Mouse (Mus musculus) heart, postnatal 14 days (tissue): ENCODE measurements around the gene 2700049A03Rik. TPM values are rescaled to one million over a fixed set of nuclear protein-coding genes. Genes with fewer than 3 reads are reported as not detected.
A peak's percentile ranks its signal among the peaks of the same experiment; 100 is the strongest.
"Not testable (repeated sequence)": the region's sequence is repeated elsewhere in the genome, so short reads cannot be mapped to it uniquely, and the experiment has no call there.

ENCODE experiments used
- DNase-seq, 2 experiments: peaks; one replicate each; pipeline ENCODE4 v3.0.0; 2021 to 2022
- intact Hi-C: fragments of 180-260 bp; cut with DNase I; formaldehyde crosslinking; loops from one replicate; pipeline ENCODE4 v1.15.1; 2025
- long read RNA-seq, 2 experiments: library from polyadenylated mRNA; stranded (forward); transcript quantifications; one replicate each; pipeline ENCODE4 v2.0.0; 2021
- total RNA-seq, 2 experiments: library from RNA; stranded (reverse); gene quantifications; 2 replicates each; pipeline ENCODE4 v1.2.3; 2021

2700049A03Rik gene
- total RNA-seq, result 1 to 10 TPM; 3.8 TPM
- long read RNA-seq, experiment 1, full-length matches to known transcripts, result 1 of 5 reads
- long read RNA-seq, experiment 1, partial matches to known transcripts, result 2 of 5 reads
- long read RNA-seq, experiment 1, other reads (novel, unspliced or antisense), result 2 of 5 reads
- long read RNA-seq, experiment 2, full-length matches to known transcripts, result 2 of 4 reads
- long read RNA-seq, experiment 2, partial matches to known transcripts, result 1 of 4 reads
- long read RNA-seq, experiment 2, other reads (novel, unspliced or antisense), result 1 of 4 reads

DNA sequence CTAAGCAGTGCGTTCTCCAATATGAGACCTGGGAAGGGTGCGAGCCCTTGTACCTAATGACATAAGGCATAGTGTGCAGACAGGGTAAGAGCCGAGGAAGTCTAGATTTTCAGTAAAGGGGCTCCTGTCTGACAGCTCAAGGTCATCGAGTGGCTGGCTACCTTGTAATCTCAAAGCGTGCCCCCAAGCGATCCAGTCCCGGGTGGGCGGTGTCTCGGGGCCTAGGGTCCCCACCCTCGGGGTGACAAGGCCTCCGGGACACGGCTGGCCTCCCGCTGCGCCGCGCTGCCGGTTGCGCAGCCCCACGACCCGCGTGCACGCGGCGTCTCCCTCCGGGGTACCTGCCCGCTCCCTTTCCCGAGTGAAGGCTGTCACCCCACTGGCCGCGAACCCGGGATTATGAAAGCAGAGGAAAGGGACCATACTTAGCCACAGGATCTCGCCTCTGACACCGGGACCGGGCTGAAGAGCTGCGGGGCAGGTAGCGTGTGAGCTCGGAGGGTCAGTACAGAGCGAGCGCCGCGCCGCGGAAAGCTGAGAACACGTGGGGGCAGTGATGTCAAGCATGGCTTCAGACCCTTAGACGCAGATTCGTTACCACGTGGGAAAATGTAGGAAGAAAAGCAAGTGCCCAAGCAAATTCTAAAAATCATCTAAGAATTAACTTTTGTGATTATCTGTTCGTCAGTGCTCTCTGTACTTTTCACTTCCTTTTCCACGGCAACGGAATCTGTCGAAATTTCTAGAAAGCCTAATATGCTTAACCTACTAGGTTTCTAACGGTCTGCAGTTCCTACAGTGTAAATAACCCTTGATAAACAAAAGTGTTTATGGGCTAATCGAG is at the start of gene 2700049A03Rik, which contains the start of gene Timm9:
Gene 2700049A03Rik, plus strand, starts transcription at position 719 of the 844 bp plus-strand sequence.
Gene Timm9, minus strand, starts transcription at position 555 of the 844 bp plus-strand sequence.
- intact Hi-C loops, result loop anchor here (5.0 kb wide), 1 partner anchor 164 kb away; the partner anchor contains the start of gene Psma3
- peak; percentile 77 to 79 for DNase-seq

GRCm38 (mm10) chr12:71104275-71104674 is 32.4 kb upstream of the 2700049A03Rik start:
- DNase-seq, intact Hi-C loops: not testable (repeated sequence)

GRCm38 (mm10) chr12:71107216-71107771 is 29.4 kb upstream of the 2700049A03Rik start:
- intact Hi-C loops, result no loop called here
- DNase-seq, result no peak

DNA sequence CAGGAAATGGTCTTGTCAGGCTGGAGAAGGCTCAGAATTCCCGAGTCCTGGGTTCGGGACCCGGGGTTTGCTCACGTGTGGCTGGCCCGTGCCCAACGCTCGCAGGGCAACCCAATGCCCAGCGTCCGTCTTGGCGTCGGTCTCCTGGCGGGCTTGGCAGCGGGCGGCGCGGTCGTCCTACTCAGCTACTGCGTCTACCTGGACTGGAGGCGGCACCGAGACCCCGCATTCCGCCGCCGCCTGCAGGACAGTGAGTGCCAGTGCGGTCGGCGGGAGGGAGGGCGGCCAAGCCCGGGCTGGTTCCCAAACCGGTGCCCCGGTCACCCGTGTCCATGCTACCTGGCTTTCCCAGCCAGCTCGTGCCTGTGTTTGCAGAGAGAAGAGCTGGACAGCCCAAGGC is 25.3 kb upstream of the 2700049A03Rik start, which contains the start of gene Tomm20l:
Gene Tomm20l, plus strand, starts transcription at position 98 of the 400 bp plus-strand sequence.
- DNase-seq, result peak; percentile 48 to 60
- intact Hi-C loops, result no loop called here

GRCm38 (mm10) chr12:71113074-71113473 is 23.6 kb upstream of the 2700049A03Rik start:
- DNase-seq, result no peak
- intact Hi-C loops, result no loop called here

DNA sequence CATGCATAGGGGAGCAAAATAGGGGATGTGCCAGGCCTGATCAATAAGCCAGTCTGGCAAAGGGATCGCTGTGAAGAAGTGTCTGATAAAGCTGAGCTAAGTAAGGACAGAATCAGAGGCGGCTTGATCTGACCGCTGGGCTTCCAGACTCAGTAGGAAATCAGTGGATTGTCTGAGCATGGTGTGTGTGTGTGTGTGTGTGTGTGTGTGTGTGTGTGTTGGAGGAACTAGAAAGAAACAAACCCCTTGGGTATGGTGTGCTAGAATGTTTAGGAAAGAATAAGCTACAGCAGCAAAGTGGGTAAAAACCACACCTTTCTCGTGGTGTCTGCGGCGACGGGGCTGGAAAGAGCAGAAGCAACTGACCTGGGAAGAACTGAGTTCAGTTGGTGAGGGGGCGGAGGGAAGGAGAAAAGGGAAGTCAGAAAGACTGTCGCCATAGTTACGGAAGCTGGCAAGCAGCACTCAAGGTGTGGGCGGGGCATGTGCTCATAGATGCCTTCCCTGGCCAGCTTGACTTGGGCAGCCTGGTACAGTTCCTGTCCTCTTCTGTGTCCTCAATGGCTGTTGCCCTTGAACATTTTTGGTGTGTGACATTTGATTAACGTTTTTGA is 22.9 kb upstream of the 2700049A03Rik start:
- intact Hi-C loops, result no loop called here
- peak; percentile 19 to 20 for DNase-seq

GRCm38 (mm10) chr12:71116411-71116810 is 20.2 kb upstream of the 2700049A03Rik start:
- intact Hi-C loops, result no loop called here

GRCm38 (mm10) chr12:71122731-71123130 is 13.9 kb upstream of the 2700049A03Rik start:
- intact Hi-C loops, result no loop called here
- DNase-seq, result no peak

More at GRCm38 (mm10) chr12:71116411-71116810, 20.2 kb upstream of the 2700049A03Rik start:
- no peak for DNase-seq

DNA sequence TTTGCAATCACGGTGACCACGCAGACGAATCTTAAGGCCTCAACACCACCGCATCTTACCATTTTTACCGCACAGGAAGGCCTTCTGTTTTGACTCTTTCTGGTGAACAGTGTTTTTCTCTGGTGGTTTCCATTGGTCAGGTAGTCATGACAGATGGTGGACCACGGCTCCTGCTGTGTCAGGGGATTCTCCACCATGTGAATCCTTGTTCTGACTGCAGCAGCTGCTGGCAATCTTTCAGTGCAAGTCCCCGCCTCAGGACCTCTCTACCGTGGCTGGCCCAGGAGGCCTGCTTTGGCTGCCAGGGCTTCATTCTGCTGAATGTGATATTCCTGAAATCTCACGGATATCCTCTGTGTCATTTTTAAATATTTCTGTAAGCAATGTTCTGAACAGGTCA is 13.4 kb upstream of the 2700049A03Rik start:
- DNase-seq, result no peak
- intact Hi-C loops, result no loop called here

- intact Hi-C loops, result loop anchor here (5.0 kb wide), 1 partner anchor 163 kb away; the partner anchor contains the start of gene Psma3
- no peak for DNase-seq
These were observed 1.1 kb upstream of the 2700049A03Rik start for GRCm38 (mm10) chr12:71135581-71135980.

- intact Hi-C loops, result loop anchor here (5.0 kb wide), 1 partner anchor 165 kb away; the partner anchor contains the start of gene Psma3
- peak; percentile 85 to 87 for DNase-seq
These were observed 385 bp downstream of the 2700049A03Rik start for GRCm38 (mm10) chr12:71136974-71137491.

- intact Hi-C loops, result loop anchor here (5.0 kb wide), 1 partner anchor 165 kb away; the partner anchor contains the start of gene Psma3
- DNase-seq, result no peak
These were observed 1.0 kb downstream of the 2700049A03Rik start for GRCm38 (mm10) chr12:71137686-71138085.

GRCm38 (mm10) chr12:71139258-71139828 is 2.7 kb downstream of the 2700049A03Rik start:
- intact Hi-C loops, result loop anchor here (5.0 kb wide), 1 partner anchor 167 kb away; the partner anchor contains the start of gene Psma3
- no peak for DNase-seq

DNA sequence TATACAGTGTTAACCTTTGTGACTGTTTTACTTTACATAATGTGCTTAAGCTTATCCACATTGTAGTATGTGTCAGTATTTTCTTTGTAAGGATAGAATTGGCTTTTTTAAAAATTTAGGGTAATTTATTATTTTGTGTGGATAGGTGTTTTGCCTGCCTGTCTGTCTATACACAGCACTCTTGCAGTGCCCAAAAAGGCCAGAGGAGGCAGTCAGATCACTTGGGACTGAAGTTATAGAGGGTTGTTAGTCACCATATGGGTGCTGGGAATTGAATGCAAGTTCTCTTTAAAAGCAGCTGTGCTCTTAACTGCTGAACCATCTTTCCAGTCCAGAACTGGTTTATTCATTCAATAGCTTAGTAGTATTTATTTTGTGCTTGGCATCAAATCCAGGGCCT is 4.5 kb downstream of the 2700049A03Rik start:
- no peak for DNase-seq
- intact Hi-C loops, result no loop called here

GRCm38 (mm10) chr12:71147641-71148040 is 11.0 kb downstream of the 2700049A03Rik start:
- peak; percentile 39 to 59 for DNase-seq
- intact Hi-C loops, result no loop called here

DNA sequence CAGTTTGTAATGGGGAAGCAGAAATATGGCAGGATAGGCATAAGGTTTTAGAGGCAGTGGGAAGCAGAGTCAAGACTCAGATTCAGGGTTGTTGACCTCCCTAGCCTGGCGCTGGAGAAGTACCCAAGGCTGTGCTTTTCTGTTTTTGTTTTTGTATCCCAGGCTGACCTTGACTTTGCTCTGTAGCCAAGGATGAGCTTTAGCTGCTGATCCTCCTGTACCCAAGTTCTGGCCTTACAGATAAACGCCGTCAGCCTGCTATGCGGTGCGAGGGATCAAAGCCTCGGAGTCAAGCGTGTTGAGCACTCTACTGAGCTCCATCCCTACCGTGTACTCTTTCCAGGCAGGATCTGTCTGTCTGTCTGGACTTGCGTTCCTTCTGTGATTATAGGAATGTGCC is 12.2 kb downstream of the 2700049A03Rik start:
- no peak for DNase-seq

GRCm38 (mm10) chr12:71149456-71149855 is 12.8 kb downstream of the 2700049A03Rik start:
- intact Hi-C loops, result no loop called here
- DNase-seq, result no peak

More for the DNA sequence above, 12.2 kb downstream of the 2700049A03Rik start:
- intact Hi-C loops, result no loop called here

- no peak for DNase-seq
- intact Hi-C loops, result no loop called here
These were observed 13.5 kb downstream of the 2700049A03Rik start for GRCm38 (mm10) chr12:71150167-71150566.

DNA sequence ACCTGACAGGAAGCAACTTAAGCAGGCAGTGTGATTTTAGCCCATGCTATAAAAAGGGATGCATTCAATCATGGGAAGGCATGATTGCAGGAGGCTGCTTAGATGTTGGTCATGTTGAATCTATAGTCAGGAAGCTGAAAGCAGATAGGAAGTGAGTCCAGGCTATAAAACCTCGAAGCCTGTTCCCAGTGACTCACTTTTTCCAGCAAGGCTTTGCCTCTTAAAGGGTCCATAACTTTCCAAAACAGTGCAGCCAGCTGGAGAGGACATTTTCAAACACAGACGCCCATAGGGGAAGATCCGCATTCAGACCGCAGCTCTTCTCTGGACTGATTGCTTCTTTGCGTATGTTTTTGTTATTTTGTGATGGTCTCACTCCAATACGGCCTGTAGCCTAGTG is 18.3 kb downstream of the 2700049A03Rik start:
- intact Hi-C loops, result no loop called here
- DNase-seq, result no peak
